Mouse (Mus musculus) olfactory bulb, adult 2 months (tissue): ENCODE measurements at regions not wholly inside any gene's neighbourhood (a gene's known extent, or its start where the extent isn't known, plus 50 kb on each side); places are given as distances from the start of the nearest gene placed in this dataset.

Source experiments
- H3K27ac ChIP-seq: fragments of 200-500 bp; 2 replicates; pipeline ENCODE4 v1.5.1; 2012; ENCODE audit warnings: low read depth, low read length; ENCODE audit not compliant: insufficient read depth
- H3K4me1 ChIP-seq: fragments of 200-500 bp; 2 replicates; pipeline ENCODE4 v1.6.1; 2012; ENCODE audit warnings: low read length; ENCODE audit not compliant: control insufficient read depth, insufficient read depth
- H3K4me3 ChIP-seq: fragments of 200-500 bp; 2 replicates; pipeline ENCODE4 v1.5.1; 2012; ENCODE audit warnings: mild to moderate bottlenecking, low read depth, low read length, moderate library complexity; ENCODE audit not compliant: insufficient read depth
- CTCF ChIP-seq: fragments of 200-500 bp; IDR thresholded peaks from 2 replicates; pipeline ENCODE4 v1.5.1; 2012; ENCODE audit warnings: low read depth, mild to moderate bottlenecking, low read length, moderate library complexity; ENCODE audit not compliant: insufficient read depth
- POLR2A ChIP-seq: fragments of 200-500 bp; IDR thresholded peaks from 2 replicates; pipeline ENCODE4 v1.6.1; 2012; ENCODE audit warnings: mild to moderate bottlenecking, low read depth, low read length, moderate library complexity; ENCODE audit not compliant: insufficient read depth
- WGBS: fragments of 180-500 bp; shearing (Covaris S2); methylation state at CpG from one replicate; pipeline ENCODE4 v1.1.7; 2018; 5-methylcytosine and 5-hydroxymethylcytosine counted together

DNA sequence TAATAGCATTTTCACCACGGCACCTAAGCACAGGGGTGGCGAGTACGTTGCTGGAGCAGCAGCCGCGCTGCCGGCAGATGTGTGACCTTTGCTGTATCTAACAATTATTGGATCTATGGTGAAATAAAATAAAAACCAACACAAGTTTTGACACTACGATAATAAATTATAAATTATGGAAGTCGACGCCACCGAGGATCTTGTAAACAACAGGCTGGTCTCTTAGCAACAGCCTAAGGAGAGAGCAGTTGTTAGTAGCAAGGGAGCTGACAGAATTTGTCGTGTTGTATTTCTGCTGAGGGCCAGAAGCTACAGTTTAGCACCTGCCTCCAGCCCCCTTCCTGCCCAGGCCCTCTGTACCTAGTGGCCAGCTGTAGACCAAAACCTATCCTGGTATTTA lies 535.8 kb upstream of the 3110018I06Rik start:
- Histone ChIP-seq H3K4me3 (no peak overlapping the region), H3K4me1 (peaks cover 10% of the 10 kb centered on the region; the same call in 1 of the 2 replicates), H3K27ac (no peak overlapping the region)
- TF ChIP-seq CTCF (no peak), POLR2A (no peak)
- WGBS, result 45% methylated on average over 11 of the region's 11 CpGs

DNA sequence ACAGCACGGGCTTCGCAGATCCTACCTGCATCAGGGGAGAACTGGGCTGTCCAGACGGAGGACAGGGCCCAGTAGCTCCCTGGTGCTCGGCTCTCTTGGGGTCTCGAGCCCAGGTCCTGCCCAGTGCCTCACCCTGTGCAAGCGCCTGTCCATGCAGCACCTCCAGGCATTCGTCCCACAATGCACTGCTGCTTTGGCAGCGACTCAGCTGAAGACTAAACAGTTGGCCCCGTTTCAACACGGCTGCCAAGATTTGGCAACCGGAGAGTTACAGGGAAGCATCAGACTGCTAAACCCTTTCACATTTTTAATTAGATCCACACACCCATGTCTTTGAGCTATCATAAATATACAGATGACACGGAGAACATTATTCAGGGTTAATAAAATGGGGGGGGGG lies 532.7 kb upstream of the 3110018I06Rik start:
- WGBS, result 55% methylated on average over 12 of the region's 12 CpGs
- TF ChIP-seq CTCF (no peak), POLR2A (no peak)
- Histone ChIP-seq H3K27ac (no peak overlapping the region), H3K4me1 (peaks cover 10% of the 10 kb centered on the region; the same call in 1 of the 2 replicates), H3K4me3 (no peak overlapping the region)

DNA sequence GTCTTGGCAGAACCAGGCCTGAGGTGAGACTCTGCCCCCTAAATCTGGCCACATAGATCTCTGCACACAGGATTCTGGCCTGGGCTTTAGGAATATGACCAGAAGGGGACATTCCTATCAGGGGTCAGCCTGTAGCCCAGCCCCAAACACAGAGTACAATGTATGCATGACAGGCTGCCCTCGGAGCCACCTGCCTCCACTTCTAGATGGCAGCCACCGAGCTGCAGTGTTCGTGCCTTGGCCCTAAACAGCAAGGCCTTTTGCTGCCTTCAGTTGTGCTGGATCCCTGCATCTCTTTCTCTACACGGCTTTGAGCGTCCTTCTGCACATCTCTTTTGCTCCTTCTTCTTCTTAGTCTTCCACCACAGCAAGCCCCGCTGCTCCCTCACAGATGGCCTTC lies 532.2 kb upstream of the 3110018I06Rik start:
- Histone ChIP-seq H3K27ac (no peak overlapping the region), H3K4me3 (no peak overlapping the region), H3K4me1 (peaks cover 10% of the 10 kb centered on the region; the same call in 1 of the 2 replicates)
- TF ChIP-seq CTCF (no peak), POLR2A (no peak)
- 74% methylated on average over 6 of the region's 6 CpGs for WGBS

DNA sequence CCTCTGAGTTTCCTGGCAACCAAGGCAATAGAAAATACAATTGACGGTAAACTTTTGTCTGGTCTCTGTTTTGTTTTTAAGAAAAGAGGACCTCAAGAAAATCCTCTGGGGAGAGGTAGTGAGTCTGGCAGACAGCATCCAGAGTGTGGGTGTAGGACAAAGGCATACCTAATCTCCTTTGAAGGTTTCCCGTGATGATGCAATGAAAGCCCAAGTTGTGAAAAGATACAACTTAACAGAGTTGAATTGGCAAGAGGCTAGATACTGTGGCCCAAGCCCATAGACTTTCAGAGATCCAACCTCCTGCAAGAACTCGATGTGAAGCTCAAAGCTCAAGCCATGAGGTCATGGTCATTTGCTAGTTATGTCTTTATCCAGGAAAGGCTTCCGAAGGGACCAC lies 526.4 kb upstream of the 3110018I06Rik start:
- WGBS, result 84% methylated on average over 4 of the region's 4 CpGs
- H3K4me3 ChIP-seq, result no peak overlapping the region
- H3K4me1 ChIP-seq, result no peaks in the 10 kb centered on the region
- TF ChIP-seq POLR2A, result no peak
- H3K27ac ChIP-seq, result no peak overlapping the region

DNA sequence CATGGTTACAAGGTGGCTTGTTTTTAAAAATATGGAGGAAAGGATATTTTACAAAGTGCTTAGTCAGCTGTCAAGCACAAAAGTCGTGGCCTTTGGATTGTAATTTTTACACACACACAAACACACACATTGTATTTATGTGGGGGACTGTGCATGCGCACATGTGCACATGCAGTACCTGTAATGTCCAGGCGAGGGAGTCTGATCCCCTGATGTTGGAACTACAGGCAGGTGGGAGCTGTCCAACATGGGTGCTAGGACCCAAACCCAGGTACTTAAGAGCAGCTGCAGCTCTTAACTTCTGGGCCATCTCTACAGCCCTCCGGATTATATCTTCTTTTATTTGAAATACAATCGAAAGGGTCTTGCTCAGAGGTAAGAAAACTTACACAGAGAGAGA lies 524.7 kb upstream of the 3110018I06Rik start:
- no peaks in the 10 kb centered on the region for H3K4me1 ChIP-seq
- no peak overlapping the region for H3K27ac ChIP-seq
- H3K4me3 ChIP-seq, result no peak overlapping the region
- 80% methylated on average over 5 of the region's 5 CpGs for WGBS
- TF ChIP-seq CTCF (no peak), POLR2A (no peak)

DNA sequence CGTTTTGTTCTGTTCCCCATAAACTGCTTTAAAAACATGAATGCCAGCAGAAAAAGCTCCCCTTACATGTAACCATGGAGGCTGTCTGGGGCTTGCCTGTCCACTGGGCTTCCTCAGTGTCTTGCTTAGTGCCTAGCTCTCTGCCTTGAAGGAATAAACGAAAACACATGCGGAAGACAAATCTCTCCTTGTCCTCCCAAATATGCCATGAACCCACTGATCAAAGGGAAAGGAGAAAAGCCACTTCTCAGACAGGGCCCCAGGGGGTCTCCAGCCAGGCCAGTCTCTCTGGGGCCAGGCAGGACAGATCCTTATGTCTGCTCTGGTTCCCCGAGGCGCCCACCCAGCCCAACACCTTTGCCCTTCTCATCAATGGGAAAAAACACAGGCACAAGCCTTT lies 518.6 kb upstream of the 3110018I06Rik start:
- H3K27ac ChIP-seq, result no peak overlapping the region
- H3K4me1 ChIP-seq, result no peaks in the 10 kb centered on the region
- 84% methylated on average over 5 of the region's 5 CpGs for WGBS
- no peak for TF ChIP-seq POLR2A
- no peak for TF ChIP-seq CTCF
- no peak overlapping the region for H3K4me3 ChIP-seq

DNA sequence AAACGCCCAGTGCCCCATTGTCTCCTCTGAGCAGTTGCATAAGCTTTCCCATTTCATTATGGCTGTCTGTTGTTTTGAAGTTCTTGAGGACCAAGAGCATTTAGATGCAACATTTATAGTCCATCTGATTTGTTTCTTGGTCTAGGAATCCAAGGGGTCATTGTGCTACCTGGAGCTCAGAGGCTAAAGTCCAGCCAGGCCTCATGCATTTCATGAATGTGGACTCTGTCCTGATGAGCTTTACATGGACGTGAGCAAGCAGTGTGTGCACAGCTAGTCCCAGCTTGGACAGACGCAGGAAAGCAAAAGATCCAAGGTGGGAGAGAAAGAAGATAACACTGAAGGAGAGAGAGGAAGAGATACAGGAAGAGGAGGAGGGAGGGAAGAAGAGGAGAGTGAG lies 496.0 kb upstream of the 3110018I06Rik start:
- TF ChIP-seq CTCF (no peak), POLR2A (no peak)
- H3K27ac ChIP-seq, result no peak overlapping the region
- H3K4me3 ChIP-seq, result no peak overlapping the region
- no peaks in the 10 kb centered on the region for H3K4me1 ChIP-seq
- WGBS, result 87% methylated on average over 3 of the region's 3 CpGs

DNA sequence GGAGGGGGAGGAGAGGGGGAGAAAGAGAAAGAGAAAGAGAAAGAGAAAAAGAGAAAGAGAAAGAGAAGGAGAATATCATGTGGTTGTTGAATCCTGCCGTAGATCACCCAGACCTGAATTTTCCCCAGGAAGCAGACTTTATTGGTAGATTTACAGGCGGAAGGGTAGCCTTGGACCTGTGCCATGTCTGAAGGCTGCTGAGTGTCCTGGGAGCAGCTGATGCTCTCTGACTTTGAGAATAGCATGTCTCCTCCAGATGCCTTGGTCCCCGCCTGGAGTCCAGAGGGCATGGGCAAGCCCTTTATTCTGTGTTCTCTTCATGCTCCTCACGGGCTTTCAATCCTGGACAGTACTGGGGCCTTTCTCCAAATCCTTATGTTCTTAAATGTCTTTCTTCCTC lies 495.4 kb upstream of the 3110018I06Rik start:
- Histone ChIP-seq H3K4me1 (peaks cover 4% of the 10 kb centered on the region), H3K27ac (no peak overlapping the region), H3K4me3 (no peak overlapping the region)
- no peak for TF ChIP-seq POLR2A
- TF ChIP-seq CTCF, result no peak
- 91% methylated on average over 4 of the region's 4 CpGs for WGBS

DNA sequence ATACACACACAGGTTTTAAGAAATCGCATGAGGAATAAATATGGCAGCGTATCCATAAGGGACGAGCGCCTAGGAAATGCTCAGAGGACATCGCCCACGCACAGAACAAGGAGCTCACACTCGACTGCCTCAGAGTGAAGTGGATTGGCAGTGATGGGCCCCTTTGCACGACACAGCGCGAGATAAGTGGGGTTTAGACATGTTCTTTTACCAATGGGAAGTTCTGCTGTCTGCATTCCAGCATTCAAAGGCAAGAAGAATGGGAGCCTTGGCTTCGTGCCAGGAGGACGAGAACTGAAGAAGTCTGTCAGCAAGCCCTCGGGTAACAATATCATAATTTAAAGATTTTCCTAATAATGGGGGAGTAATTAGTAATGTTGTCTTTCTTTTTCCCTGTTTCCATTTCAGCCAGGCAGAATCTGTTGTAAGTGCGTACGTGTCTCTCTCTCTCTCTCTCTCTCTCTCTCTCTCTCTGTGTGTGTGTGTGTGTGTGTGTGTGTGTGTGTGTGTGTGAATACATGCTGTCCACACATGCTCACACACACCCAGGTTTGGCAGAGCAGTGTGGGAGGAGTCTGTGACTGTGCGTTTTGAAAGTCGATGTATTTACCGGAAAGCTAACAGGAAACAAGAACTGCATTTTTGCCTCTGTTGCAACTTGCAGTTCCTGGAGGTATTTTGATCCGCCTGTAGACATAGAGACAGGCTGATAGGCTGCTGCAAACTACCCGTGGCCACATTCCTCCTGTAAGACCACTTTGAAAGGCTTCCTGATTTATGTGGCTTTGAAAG lies 477.2 kb upstream of the 3110018I06Rik start:
- TF ChIP-seq POLR2A (no peak), CTCF (no peak)
- Histone ChIP-seq H3K4me1 (peaks cover 7% of the 10 kb centered on the region), H3K27ac (no peak overlapping the region), H3K4me3 (no peak overlapping the region)
- 29% methylated on average over 20 of the region's 20 CpGs for WGBS
